Mouse (Mus musculus): Measurements from ENCODE around the gene March10.
A peak's percentile ranks its signal among the peaks of the same experiment; 100 is the strongest.

The March10 gene

DNA sequence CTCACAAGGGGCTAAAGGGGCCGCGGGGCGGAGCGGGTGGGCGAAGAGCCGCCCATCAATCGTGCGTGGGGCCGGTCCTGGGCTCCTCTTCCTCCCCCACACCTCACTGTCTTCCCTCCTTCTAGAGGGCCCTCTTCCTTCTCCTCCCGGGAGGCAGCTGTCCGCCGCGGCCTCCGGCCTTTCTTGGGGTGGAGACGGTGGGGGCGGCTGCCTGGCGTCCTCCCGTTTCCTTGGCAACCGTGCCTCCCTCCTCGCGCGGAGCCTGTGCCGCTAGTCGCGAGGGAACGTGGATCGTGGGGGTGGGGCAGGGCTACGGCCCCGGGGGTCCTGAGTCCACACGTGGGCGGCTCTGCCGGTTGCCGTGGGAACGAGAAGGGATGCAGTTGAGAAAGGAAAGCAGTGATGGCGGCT, at the start of gene March10:
March10 (minus strand) TSS at position 239 of the 411 bp plus-strand sequence.
- peak; percentile 75 for DNase-seq (ENCODE audit: low read depth, low spot score)

DNA sequence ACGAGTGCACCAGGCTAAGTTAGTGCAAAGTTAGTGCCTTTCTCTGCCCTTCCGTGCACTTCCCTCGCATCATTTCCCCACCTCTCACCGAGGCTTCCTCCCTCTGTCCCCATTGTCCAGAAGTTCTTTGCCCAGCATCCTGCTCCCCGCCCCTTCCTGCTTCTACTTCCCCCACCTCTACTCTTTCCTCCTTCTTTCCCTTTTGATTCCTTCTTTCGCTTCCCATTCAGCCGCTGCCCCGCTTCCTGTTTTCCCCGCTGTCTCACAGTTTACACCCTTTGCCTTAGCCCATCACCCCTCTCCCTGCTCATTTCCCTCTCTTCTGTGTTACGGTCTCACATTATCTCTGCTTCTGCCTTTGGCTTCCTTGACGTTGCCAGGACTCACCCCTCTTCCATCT, 49.8 kb upstream of the March10 start:
- no peak for DNase-seq (ENCODE audit: low read depth, low spot score)

DNA sequence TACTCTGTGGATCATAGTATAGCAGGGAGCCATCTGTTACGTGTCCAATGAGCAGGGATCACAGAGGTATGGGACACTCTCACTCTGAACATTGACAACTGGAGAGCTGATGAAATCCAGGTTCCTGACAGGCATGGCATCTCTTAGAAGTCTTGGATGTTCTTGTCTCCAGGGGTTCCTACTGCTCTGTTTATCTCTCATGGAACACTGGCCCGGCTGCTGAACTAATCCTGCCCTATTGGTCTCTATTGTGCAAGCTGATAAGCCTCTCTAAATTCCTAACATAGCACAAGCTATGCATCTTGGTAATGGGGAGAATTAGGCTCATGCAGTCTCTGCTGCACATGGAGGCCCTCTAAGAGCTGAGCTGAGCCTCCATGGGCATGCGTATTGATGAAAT, 48.5 kb upstream of the March10 start:
- DNase-seq (ENCODE audit: low read depth, low spot score): no peak

DNA sequence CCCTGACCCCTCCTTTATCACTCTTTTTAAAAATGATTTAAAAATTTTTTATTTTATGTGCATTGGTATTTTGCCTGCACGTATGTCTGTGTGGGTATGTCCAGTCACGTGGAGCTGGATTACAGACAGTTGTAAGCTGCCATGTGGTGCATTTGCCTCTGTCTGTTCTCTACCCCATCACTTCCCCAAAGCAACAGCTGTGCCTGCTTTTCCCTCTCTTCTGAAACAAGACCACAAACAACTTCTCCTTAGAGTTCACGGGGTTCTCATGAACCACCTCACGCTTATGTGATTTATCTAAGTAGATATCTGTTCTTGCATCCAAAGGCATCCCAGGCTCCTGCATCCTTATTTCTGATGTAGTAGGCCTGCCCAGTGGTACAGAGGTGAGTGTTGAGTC, 45.8 kb upstream of the March10 start:
- no peak for DNase-seq (ENCODE audit: low read depth, low spot score)

DNA sequence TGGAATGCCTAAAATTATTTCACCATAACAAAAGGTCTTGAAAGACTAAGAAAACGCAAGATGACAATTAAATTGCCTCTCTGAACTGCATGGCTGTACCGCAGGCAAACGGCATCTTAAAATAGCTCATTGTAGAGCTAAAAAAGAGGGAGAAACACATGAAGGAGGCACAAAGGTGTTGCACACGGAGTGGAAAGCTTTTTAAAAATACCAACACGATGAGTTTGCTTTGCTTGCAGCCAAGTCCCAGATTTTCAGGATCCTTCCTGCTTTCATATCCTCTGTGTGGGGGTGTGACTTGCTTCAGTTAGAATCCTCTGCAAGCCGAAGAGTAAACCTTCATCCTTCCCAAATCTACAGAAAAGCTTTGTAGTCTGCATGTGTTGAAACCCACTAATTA, 41.0 kb upstream of the March10 start:
- no peak for DNase-seq (ENCODE audit: low read depth, low spot score)

DNA sequence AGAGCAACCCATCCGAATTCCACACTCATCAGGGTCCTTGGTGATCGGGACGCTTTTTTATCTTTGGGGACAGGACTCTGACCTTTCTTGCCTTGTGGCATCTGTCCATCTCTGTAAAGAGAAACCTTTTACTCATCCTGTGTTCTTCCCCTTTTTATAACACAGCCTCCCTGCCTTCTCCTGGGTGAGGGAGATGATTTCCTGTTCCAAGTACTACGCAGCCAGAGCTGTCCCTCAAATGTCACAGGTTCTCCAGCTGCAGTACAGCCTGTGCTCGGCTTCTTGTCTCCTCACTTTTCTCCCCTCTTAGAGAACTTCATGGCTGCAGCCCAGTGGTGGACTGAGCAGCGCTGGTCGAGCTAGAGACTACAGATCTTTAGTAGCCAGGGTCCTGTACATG, 40.1 kb upstream of the March10 start:
- DNase-seq (ENCODE audit: low read depth, low spot score): no peak

DNA sequence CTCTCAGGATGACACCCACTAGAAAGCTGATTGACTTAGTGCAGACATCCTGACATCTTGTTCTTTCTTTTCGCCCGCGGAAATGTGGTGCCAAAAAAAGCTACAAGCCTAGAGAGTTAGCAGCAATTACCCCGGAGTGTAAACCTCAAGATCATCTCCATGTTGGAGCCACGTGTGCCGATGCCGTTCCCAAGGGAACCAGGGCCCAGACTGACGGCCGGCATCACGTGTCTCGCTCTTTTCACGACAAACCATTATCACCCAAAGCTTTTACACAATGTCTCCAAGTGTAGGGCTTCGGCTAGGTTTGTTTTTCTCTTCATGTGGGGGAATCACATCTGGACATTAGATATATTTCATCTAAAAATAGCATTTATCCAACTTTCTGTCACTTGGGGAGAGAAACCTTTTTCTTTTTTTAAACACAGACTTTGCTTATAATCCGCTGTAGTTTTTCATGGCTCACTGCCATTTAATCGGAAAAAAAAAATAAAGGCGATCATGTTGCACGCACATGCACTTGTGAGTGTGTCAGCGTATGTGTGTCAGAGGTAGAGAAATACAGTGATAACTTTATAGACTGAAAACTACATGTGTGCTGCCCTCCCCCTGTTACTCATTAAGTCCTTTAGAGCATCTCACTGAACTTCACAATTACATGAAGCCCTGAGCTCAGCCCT, 39.2 kb upstream of the March10 start:
- DNase-seq (ENCODE audit: low read depth, low spot score): peak; percentile 27

DNA sequence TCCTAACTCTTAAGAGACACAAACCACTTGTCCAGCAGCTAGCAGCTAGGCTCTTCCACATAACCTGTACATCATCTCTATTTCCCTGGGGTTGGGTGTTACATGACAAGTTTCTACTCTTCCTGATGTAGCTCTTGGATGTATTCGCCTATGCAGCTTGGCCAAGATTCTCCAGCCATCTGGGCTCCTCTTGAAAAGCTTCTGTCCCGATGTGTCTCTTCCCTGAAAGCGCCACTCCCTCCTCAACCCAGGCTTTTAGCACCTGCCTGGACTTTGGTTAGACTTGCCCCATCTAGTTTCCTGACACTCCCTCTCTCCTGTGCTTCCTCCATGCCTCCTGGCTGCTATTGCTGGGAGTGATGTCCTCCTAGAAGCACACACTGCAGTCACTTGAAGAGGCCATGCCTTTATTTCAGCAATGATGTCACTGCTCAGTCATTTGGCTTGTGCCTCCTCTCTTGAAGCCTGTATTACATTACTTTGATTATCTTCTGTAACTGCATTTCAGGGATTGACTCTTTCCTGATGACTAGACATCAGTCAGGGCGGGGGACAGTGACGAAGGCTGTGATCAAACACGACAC, 38.3 kb upstream of the March10 start:
- no peak for DNase-seq (ENCODE audit: low read depth, low spot score)

DNA sequence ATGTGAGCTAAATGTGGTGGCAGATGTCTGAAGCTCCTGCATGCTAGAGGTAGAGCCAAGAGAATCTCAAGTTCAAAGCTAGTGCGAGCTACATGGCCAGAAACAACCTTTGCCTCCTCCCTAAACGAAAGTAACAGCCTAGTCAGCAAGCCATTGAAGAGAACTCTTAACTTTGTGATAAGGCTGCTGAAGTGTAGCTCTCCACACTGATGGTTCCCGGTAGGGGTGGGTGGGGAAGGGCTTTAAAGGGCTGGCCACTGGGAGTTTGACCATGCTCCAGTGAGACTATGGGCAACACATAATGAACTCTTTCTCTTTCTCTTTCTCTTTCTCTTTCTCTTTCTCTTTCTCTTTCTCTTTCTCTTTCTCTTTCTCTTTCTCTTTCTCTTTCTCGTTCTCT, 35.9 kb upstream of the March10 start:
- no peak for DNase-seq (ENCODE audit: low read depth, low spot score)

DNA sequence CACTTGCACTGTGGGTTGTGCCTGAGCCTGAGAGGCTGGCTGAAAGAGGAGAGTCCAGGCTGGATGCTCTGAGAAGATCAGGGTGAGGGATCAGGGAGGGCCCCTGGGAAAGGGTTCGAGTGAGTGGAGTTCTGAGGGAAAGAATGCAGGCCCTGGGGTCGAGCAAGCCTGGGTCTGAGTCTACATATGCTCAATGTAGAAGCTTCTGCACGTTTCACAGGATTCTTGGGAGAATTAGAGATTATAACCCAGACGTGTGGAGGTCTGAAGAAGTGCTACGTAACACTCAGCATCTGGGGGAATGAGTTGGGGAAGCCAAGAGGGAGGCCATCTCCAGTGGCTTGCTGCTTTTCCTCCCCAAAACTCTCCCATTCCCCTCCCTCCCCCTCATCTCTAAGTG, 34.4 kb upstream of the March10 start:
- no peak for DNase-seq (ENCODE audit: low read depth, low spot score)

DNA sequence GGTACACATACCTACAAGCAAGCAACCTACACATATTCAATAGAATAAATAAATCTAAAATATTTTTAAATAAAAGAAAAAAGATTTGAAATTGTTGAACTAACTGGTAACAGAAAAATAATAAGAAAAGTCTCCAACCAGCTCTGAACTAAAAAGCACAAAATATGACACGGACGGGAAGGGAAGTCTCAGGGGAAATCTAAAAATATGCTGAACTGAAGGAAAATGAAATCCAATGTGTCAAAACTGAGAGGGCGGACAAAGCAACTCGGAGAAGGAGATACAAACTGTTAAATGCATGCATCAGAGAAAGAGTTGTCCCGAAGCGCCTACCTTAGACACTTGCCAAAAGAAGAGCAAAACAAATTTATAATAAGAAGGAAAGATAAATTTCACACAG, 28.9 kb upstream of the March10 start:
- DNase-seq (ENCODE audit: low read depth, low spot score): no peak

DNA sequence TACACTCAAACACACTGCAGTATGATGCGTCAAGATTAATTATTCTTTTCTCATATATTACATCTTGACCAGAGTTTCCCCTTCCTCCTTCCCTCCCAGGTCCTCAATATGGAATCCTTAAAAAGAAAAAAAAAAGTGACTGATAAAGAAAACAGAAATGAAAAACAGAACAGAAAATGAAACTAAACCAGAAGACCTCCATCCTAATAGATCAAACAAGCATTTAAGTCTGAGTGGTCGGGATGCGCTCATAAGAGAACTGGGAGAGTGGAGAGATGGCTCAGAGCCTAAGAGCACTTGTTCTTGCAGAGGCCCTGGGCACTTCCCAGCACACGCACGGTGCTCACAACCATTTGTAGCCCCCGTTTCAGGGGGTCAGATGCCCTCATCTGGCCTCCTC, 28.5 kb upstream of the March10 start:
- no peak for DNase-seq (ENCODE audit: low read depth, low spot score)

DNA sequence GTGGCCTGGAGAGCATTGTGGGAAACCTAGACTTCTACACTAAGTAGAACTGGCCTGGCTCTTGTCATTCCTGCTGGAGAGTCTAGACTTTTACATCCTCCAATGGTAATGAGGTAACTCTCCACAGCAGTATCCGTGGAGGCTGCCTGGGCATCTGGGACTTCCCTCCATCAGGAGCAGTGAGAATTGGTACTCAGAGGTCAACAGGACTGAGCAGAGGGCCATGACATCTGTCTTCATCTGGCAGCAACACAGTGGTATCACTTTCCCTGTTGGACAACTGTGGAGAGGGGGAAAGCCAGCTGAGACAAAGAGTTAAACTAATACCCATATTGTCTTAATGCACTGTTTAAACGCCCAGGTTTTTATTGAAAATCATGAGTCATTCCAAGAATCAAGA, 26.2 kb upstream of the March10 start:
- no peak for DNase-seq (ENCODE audit: low read depth, low spot score)

DNA sequence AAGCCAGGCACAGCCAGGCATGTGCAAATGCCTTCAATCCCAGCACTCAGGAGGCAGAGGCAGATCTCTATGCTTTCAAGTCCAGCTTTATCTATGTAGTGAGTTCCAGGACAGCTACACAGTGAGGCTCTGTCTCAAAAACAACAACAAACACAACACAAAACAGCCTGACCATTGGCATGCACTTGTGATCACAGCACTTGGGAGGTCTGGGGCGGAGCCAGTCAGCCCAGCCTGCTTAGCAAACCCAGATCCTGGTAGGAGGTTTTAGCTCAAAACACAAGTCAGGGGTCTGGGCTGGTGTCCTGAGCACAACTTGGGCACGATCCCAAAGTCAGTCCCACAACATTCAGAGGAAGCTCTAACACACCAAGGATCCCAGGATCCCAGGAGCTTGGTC, 18.2 kb upstream of the March10 start:
- no peak for DNase-seq (ENCODE audit: low read depth, low spot score)

DNA sequence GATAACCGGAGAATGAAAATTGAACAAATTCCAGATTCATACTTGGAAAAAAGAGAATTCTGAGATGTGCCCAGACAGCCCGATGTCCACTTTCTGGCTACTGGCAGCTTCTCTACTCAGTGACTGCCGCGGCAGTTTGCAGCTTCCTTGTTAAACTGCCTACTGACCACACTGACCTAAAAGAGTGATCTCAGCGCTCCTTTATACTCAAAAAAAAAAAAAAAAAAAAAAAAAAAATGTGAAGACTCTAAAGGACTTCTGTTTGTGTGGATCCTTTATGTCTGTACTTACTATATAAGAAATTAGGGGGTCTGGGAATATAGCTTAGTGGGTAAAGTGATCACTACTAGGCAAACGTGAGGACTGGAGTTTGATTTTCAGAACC, 17.8 kb upstream of the March10 start:
- DNase-seq (ENCODE audit: low read depth, low spot score): no peak

DNA sequence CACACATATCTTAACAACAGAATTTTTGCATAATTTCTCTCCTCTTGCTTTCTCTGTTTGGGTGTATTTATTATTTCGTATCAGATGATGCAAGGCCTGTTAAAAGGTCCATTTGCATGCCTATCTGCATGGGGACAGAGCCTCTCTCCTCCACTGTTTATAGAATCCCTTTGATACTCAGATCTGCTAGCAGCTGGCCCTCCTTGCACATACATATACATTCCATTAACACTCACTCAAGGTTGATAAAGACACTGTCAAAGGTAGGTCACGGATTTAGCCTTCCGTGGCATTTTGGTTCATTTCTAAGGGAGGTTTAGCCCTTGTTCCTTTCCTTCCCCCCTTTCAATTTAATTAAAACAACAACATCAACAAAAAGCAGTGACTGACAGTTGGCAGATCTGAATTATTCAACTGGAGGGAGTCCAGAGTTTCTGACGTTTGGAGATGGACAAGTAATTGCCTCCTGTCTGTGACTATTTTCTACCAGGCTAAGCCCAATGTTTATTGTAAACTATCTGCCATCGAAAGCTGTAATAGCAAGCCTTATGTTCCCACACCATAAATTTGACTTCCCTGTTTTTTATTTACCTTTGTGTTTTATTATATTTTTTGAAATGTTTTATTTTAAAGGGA, 17.3 kb upstream of the March10 start:
- no peak for DNase-seq (ENCODE audit: low read depth, low spot score)

DNA sequence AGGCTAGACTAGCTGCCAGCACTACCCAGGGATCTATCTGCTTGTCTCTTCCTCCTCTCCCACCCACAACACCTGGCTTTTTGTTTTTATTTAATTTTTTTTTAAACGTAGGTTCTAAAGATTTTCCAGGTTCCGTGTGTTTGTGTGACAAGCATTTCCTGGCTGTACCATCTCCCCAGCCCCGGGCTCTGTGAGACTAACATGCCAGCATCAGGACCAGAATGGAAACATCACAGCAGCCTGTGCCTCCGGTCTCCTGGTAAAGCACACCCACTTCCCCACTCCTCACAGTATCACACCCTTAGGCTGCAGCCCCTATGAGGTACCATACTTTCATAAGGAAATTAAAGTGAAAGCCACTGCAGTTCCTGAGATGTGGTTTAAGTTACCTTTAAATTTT, 16.1 kb upstream of the March10 start:
- DNase-seq (ENCODE audit: low read depth, low spot score): no peak

DNA sequence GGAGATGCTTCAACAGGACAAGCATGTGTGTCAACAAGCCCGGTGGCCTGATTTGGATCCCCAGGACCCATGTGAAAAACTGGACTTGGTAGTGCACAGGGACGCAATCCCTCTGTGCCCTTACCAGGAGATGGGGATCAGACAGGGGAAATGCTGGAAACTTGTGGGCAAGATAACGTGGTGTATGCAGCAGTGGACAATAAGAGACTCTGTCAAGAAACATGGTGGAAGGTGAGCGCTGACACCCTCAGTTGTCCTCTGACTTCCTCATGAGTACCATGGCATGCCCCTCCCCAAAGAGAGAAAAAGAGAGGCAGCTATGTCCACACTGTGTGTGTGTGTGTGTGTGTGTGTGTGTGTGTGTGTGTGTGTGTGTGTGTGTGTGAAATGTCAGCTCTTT, 14.4 kb upstream of the March10 start:
- DNase-seq (ENCODE audit: low read depth, low spot score): no peak

DNA sequence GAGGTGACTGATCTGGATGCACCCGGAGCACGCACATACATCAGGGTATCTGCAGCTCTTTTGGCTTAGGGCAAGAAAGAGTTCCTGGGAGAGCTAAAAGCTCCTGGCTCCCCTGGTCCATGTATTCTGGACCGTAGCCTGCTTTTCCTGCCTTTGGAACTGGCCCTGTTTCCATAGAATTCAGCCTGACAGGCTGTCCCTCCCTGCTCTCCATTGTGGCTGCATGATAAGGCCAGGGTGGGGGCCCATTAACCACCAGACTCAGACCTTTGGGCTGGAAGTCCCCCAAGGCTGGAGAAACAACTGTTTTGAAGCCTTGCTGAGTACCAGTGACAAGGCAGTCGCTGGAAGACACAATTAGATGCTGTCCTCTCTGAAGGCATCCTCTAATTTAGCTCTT, 13.0 kb upstream of the March10 start:
- no peak for DNase-seq (ENCODE audit: low read depth, low spot score)

DNA sequence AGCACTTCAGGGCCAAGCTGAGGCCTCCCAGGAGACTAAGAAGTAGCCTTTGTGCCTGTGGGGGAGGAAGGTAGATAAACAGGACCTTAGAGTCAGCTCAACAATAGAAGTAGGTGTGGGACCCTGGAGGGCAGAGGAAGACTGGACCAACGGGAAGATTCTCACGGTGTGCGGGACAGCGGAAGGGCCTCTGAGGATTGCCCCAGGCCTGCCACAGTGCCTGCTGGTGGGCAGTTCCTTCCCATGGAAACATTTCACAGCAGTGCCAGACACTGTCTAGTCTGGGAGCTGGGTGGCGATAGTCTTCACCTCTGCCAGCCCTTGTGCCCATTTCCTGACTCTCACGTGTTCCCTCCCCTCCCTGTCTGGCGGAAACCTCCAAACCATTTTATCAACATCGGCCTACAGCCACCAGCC, 12.6 kb upstream of the March10 start:
- no peak for DNase-seq (ENCODE audit: low read depth, low spot score)

DNA sequence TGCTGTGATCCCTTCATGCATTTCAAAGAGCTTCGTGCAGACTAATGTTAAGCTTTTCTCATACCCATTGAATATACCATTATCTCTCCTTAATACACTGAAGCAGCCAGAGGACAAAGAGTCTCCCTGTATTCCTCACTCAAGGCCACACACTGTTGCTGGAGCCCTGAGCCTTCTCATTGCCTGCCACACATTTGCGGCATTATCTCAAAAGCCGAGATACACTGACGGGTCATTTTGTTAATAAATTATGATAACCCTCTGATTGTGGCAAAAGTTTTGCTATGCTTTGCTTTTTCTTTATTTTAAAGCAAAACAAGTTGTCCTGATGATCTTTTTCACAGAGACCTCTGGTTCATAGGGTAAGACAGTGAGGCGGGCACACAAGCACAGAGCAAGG, 11.9 kb upstream of the March10 start:
- no peak for DNase-seq (ENCODE audit: low read depth, low spot score)

DNA sequence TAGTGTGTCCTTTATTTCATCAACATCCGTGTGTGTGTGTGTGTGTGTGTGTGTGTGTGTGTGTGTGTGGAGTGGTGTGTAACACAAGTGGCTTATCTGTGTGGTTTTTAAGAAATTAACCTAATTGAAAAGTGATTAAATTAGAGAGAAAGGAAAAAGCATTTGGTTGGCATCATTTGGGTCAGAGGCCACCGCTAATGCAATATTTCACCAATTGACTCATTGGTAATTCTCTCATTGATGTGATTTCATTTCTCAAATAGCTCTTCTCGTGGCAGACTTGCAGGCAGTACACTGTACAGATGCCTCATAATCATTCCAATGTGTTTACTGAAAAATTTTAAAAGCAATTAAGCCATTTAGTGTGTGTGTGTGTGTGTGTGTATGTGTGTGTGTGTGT, 11.3 kb upstream of the March10 start:
- no peak for DNase-seq (ENCODE audit: low read depth, low spot score)

DNA sequence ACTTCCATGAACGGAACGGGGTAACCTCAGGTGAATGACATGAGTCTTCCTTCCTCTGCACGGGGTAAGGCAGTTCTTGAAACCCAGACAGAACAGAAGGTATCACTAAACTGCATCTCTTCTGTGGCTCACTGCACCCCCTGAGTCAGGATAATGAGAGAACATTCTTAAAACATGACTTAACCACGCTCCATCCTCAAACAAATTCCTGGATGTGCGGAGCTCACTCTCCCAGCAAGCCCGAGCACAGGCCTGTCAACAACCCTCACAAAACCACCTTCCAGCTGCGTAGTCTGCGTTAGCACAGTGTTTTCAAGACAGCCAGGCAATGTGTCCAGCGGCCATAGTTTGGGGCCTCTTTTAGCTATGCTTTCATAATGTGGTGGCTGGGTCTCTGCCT, 10.7 kb upstream of the March10 start:
- DNase-seq (ENCODE audit: low read depth, low spot score): no peak

Data from mesoderm, embryonic 11.5 days (tissue).